Mouse (Mus musculus): ENCODE data around the gene Hand1. TPM values are rescaled to one million over a fixed set of nuclear protein-coding genes. Genes with fewer than 3 reads are reported as not detected.

The Hand1 gene
- not detected in 2 replicates for polyA plus RNA-seq (2015; fragmentation: Nextera tagmentation; extraction: Ambion mirVana)

- Histone ChIP-seq H3K4me2 (replicated peaks) (no peak within 1 kb of the TSS), H3K36me3 (no peaks in the 10 kb centered on the region), H3K27me3 (peaks cover 100% of the 10 kb centered on the region), H3K9me3 (no peaks in the 10 kb centered on the region), H3K27ac (no peak within 1 kb of the TSS), H3K9ac (replicated peaks) (no peak within 1 kb of the TSS), H3K4me1 (replicated peaks) (peaks cover 38% of the 10 kb centered on the region), H3K4me3 (replicated peaks) (no peak within 1 kb of the TSS)
- WGBS = under 1% methylated on average over 23 of the region's 23 CpGs
- no peak for ATAC-seq
Observed at GRCm38 (mm10) chr11:57832552-57833201, at the start of gene Hand1. Gene Hand1 (minus strand): TSS chr11:57832818.

- WGBS = 86% methylated on average over 2 of the region's 2 CpGs
Observed at GRCm38 (mm10) chr11:57876157-57876556, 43.5 kb upstream of the Hand1 start.

GRCm38 (mm10) chr11:57873014-57873413 is 40.4 kb upstream of the Hand1 start:
- WGBS = 81% methylated on average over 3 of the region's 3 CpGs
- Histone ChIP-seq H3K4me1 (replicated peaks) (no peaks in the 10 kb centered on the region), H3K4me3 (replicated peaks) (no peak overlapping the region), H3K27ac (no peak overlapping the region), H3K36me3 (no peaks in the 10 kb centered on the region), H3K4me2 (replicated peaks) (no peak overlapping the region), H3K27me3 (no peaks in the 10 kb centered on the region), H3K9me3 (no peaks in the 10 kb centered on the region), H3K9ac (replicated peaks) (no peak overlapping the region)
- no peak for ATAC-seq

More at GRCm38 (mm10) chr11:57876157-57876556, 43.5 kb upstream of the Hand1 start:
- Histone ChIP-seq H3K4me3 (replicated peaks) (no peak overlapping the region), H3K27ac (no peak overlapping the region), H3K27me3 (no peaks in the 10 kb centered on the region), H3K4me2 (replicated peaks) (no peak overlapping the region), H3K9me3 (no peaks in the 10 kb centered on the region), H3K36me3 (no peaks in the 10 kb centered on the region), H3K9ac (replicated peaks) (no peak overlapping the region), H3K4me1 (replicated peaks) (no peaks in the 10 kb centered on the region)
- no peak for ATAC-seq

- no peak overlapping the region for H3K4me2 ChIP-seq (replicated peaks)
- H3K27me3 ChIP-seq = no peaks in the 10 kb centered on the region
- ATAC-seq = no peak
- no peaks in the 10 kb centered on the region for H3K4me1 ChIP-seq (replicated peaks)
- no peak overlapping the region for H3K4me3 ChIP-seq (replicated peaks)
- no peaks in the 10 kb centered on the region for H3K36me3 ChIP-seq
- H3K9me3 ChIP-seq = no peaks in the 10 kb centered on the region
- no peak overlapping the region for H3K27ac ChIP-seq
- 64% methylated on average over 9 of the region's 9 CpGs for WGBS
- no peak overlapping the region for H3K9ac ChIP-seq (replicated peaks)
Observed at GRCm38 (mm10) chr11:57868753-57869460, 36.3 kb upstream of the Hand1 start.

- 41% methylated on average over 7 of the region's 7 CpGs for WGBS
- ATAC-seq = no peak
- H3K4me3 ChIP-seq (replicated peaks) = no peak overlapping the region
- H3K9me3 ChIP-seq = no peaks in the 10 kb centered on the region
- H3K27me3 ChIP-seq = no peaks in the 10 kb centered on the region
- H3K36me3 ChIP-seq = no peaks in the 10 kb centered on the region
- no peaks in the 10 kb centered on the region for H3K4me1 ChIP-seq (replicated peaks)
- H3K9ac ChIP-seq (replicated peaks) = no peak overlapping the region
- H3K4me2 ChIP-seq (replicated peaks) = no peak overlapping the region
- no peak overlapping the region for H3K27ac ChIP-seq
Observed at GRCm38 (mm10) chr11:57866466-57866865, 33.8 kb upstream of the Hand1 start.

- Histone ChIP-seq H3K36me3 (no peaks in the 10 kb centered on the region), H3K27ac (no peak overlapping the region), H3K9ac (replicated peaks) (no peak overlapping the region), H3K4me2 (replicated peaks) (no peak overlapping the region), H3K27me3 (no peaks in the 10 kb centered on the region), H3K9me3 (no peaks in the 10 kb centered on the region), H3K4me3 (replicated peaks) (no peak overlapping the region), H3K4me1 (replicated peaks) (no peaks in the 10 kb centered on the region)
- 64% methylated on average over 8 of the region's 8 CpGs for WGBS
- no peak for ATAC-seq
Observed at GRCm38 (mm10) chr11:57864577-57864976, 32.0 kb upstream of the Hand1 start.

- 93% methylated on average over 7 of the region's 7 CpGs for WGBS
- H3K27ac ChIP-seq = no peak overlapping the region
- no peaks in the 10 kb centered on the region for H3K4me1 ChIP-seq (replicated peaks)
- no peak overlapping the region for H3K4me2 ChIP-seq (replicated peaks)
- H3K27me3 ChIP-seq = no peaks in the 10 kb centered on the region
- no peak for ATAC-seq
- no peaks in the 10 kb centered on the region for H3K36me3 ChIP-seq
- no peak overlapping the region for H3K4me3 ChIP-seq (replicated peaks)
- H3K9me3 ChIP-seq = no peaks in the 10 kb centered on the region
- H3K9ac ChIP-seq (replicated peaks) = no peak overlapping the region
Observed at GRCm38 (mm10) chr11:57862088-57862487, 29.5 kb upstream of the Hand1 start.

- 44% methylated on average over 4 of the region's 4 CpGs for WGBS
- H3K9ac ChIP-seq (replicated peaks) = no peak overlapping the region
- no peaks in the 10 kb centered on the region for H3K4me1 ChIP-seq (replicated peaks)
- H3K27ac ChIP-seq = no peak overlapping the region
- no peaks in the 10 kb centered on the region for H3K36me3 ChIP-seq
- no peaks in the 10 kb centered on the region for H3K27me3 ChIP-seq
- no peak for ATAC-seq
- no peak overlapping the region for H3K4me2 ChIP-seq (replicated peaks)
- no peaks in the 10 kb centered on the region for H3K9me3 ChIP-seq
- no peak overlapping the region for H3K4me3 ChIP-seq (replicated peaks)
Observed at GRCm38 (mm10) chr11:57857709-57858108, 25.1 kb upstream of the Hand1 start.

- Histone ChIP-seq H3K9ac (replicated peaks) (no peak overlapping the region), H3K4me1 (replicated peaks) (no peaks in the 10 kb centered on the region), H3K27ac (no peak overlapping the region), H3K4me3 (replicated peaks) (no peak overlapping the region), H3K4me2 (replicated peaks) (no peak overlapping the region), H3K27me3 (peaks cover 10% of the 10 kb centered on the region; the same call in 1 of the 2 replicates), H3K36me3 (no peaks in the 10 kb centered on the region), H3K9me3 (no peaks in the 10 kb centered on the region)
- WGBS = 70% methylated on average over 6 of the region's 6 CpGs
- ATAC-seq = no peak
Observed at GRCm38 (mm10) chr11:57853571-57853970, 21.0 kb upstream of the Hand1 start.

GRCm38 (mm10) chr11:57850931-57851330 is 18.3 kb upstream of the Hand1 start:
- no peak overlapping the region for H3K27ac ChIP-seq
- H3K4me1 ChIP-seq (replicated peaks) = no peaks in the 10 kb centered on the region
- peaks cover 12% of the 10 kb centered on the region; the same call in 1 of the 2 replicates for H3K27me3 ChIP-seq
- H3K9me3 ChIP-seq = no peaks in the 10 kb centered on the region
- H3K4me3 ChIP-seq (replicated peaks) = no peak overlapping the region
- 64% methylated on average over 3 of the region's 3 CpGs for WGBS
- no peak overlapping the region for H3K9ac ChIP-seq (replicated peaks)
- H3K4me2 ChIP-seq (replicated peaks) = no peak overlapping the region
- ATAC-seq = no peak
- no peaks in the 10 kb centered on the region for H3K36me3 ChIP-seq

GRCm38 (mm10) chr11:57850298-57850697 is 17.7 kb upstream of the Hand1 start:
- Histone ChIP-seq H3K36me3 (no peaks in the 10 kb centered on the region), H3K27me3 (peaks cover 13% of the 10 kb centered on the region; the same call in 1 of the 2 replicates), H3K4me3 (replicated peaks) (no peak overlapping the region), H3K27ac (no peak overlapping the region), H3K4me2 (replicated peaks) (no peak overlapping the region), H3K9me3 (no peaks in the 10 kb centered on the region), H3K9ac (replicated peaks) (no peak overlapping the region), H3K4me1 (replicated peaks) (no peaks in the 10 kb centered on the region)
- ATAC-seq = no peak
- WGBS = 59% methylated on average over 7 of the region's 7 CpGs

- WGBS = 68% methylated on average over 7 of the region's 7 CpGs
- Histone ChIP-seq H3K9ac (replicated peaks) (no peak overlapping the region), H3K9me3 (no peaks in the 10 kb centered on the region), H3K4me3 (replicated peaks) (no peak overlapping the region), H3K4me2 (replicated peaks) (no peak overlapping the region), H3K36me3 (no peaks in the 10 kb centered on the region), H3K4me1 (replicated peaks) (no peaks in the 10 kb centered on the region), H3K27me3 (peaks cover 22% of the 10 kb centered on the region), H3K27ac (no peak overlapping the region)
- ATAC-seq = no peak
Observed at GRCm38 (mm10) chr11:57847396-57847795, 14.8 kb upstream of the Hand1 start.
